Mouse (Mus musculus) stomach, postnatal 0 days (tissue): ENCODE results near the gene Akap13.

Experiments
- CTCF ChIP-seq: IDR thresholded peaks from 2 replicates; pipeline ENCODE4 v1.5.1; 2016; ENCODE audit warnings: antibody characterized with exemption, low read depth, mild to moderate bottlenecking, moderate library complexity
- EP300 ChIP-seq: optimal IDR thresholded peaks from 2 replicates; pipeline ENCODE3; 2016; ENCODE audit warnings: antibody characterized with exemption

GRCm38 (mm10) chr7:75420927-75421326, 34.4 kb upstream of the Akap13 start:
- TF ChIP-seq EP300 (no peak), CTCF (no peak)
